Mouse (Mus musculus) myocyte (in vitro differentiated cells): ENCODE results near the gene Cldn15.

Experiments used
- E2F4 ChIP-seq: IDR thresholded peaks from one replicate; pipeline ENCODE4 v1.6.1; 2011; ENCODE audit warnings: mild to moderate bottlenecking, control low read depth, moderate library complexity; ENCODE audit not compliant: insufficient read depth
- MAX ChIP-seq: IDR thresholded peaks from one replicate; pipeline ENCODE4 v1.6.1; 2011; ENCODE audit warnings: low read depth, mild to moderate bottlenecking, control low read depth
- MYOD1 ChIP-seq, 3 experiments: IDR thresholded peaks; one replicate each; pipeline ENCODE4 v1.6.1; 2011; ENCODE audit warnings: control low read depth in 2 of 3, low read depth in 2 of 3, mild to moderate bottlenecking in 2 of 3, moderate library complexity in 1 of 3; ENCODE audit not compliant: insufficient read length in 2 of 3, control insufficient read depth in 1 of 3
- MYOG ChIP-seq, 3 experiments: IDR thresholded peaks; one replicate each; pipeline ENCODE4 v1.6.1; 2011; ENCODE audit warnings: control low read depth in 2 of 3, low read depth in 2 of 3, mild to moderate bottlenecking in 2 of 3; ENCODE audit not compliant: insufficient read length in 2 of 3, control insufficient read depth in 1 of 3, insufficient read depth in 1 of 3
- POLR2A ChIP-seq: IDR thresholded peaks from one replicate; pipeline ENCODE4 v1.6.1; 2011; ENCODE audit warnings: low read depth, mild to moderate bottlenecking, control low read depth, moderate library complexity; ENCODE audit not compliant: insufficient read length
- POLR2AphosphoS2 ChIP-seq: IDR thresholded peaks from one replicate; pipeline ENCODE4 v1.6.1; 2011; ENCODE audit warnings: low read depth, control low read depth; ENCODE audit not compliant: insufficient read length
- TCF12 ChIP-seq: IDR thresholded peaks from one replicate; pipeline ENCODE4 v1.6.1; 2011; ENCODE audit warnings: mild to moderate bottlenecking, control low read depth; ENCODE audit not compliant: poor library complexity, insufficient read depth, severe bottlenecking
- TCF3 ChIP-seq: IDR thresholded peaks from one replicate; pipeline ENCODE4 v1.6.1; 2011; ENCODE audit warnings: low read depth, control low read depth; ENCODE audit not compliant: insufficient read length
- USF1 ChIP-seq: IDR thresholded peaks from one replicate; pipeline ENCODE4 v1.6.1; 2011; ENCODE audit warnings: low read depth, mild to moderate bottlenecking, control low read depth, moderate library complexity

- TF ChIP-seq POLR2AphosphoS2 (peak; percentile 90), TCF12 (no peak), USF1 (no peak), POLR2A (peak; percentile 75), MAX (no peak), TCF3 (no peak), E2F4 (no peak), MYOG (IDR thresholded peaks at IDR 0.05; ENCODE audit: control insufficient read depth in 1 of 3, insufficient read depth in 1 of 3, insufficient read length in 2 of 3, low read depth in 2 of 3) (no peak), MYOD1 (IDR thresholded peaks at IDR 0.05; ENCODE audit: control insufficient read depth in 1 of 3, insufficient read length in 2 of 3, low read depth in 2 of 3) (no peak)
Measured at GRCm38 (mm10) chr5:136961983-136962461, 4.4 kb upstream of the Cldn15 start.
